Mouse (Mus musculus): ENCODE data around the gene Zfp26.

DNA sequence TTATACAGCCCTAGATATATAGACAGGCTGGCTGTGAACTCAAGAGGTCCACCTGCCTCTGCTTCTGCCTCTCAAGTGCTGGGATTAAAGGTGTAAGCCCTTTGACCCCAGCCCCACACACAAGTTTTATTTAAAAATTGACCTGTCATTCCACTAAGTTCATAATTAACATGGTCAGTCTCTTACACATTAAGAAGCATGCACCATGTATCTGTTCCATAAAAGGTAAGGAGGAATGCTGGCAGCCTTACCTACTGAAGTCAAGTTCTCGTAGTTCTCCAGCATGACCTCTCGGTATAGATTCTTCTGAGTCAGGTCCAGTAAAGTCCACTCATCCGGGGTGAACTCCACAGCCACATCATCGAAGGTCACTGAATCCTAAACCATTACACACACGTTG is 44.8 kb upstream of the Zfp26 start:
- TF ChIP-seq CTCF (IDR thresholded peaks at IDR 0.05; ENCODE audit: borderline replicate concordance, extremely low read depth, insufficient read depth, insufficient read length), result no peak
- no peak for TF ChIP-seq POLR2A (IDR thresholded peaks at IDR 0.05; ENCODE audit: borderline replicate concordance, extremely low read depth, insufficient read depth, insufficient read length, poor library complexity, severe bottlenecking)
